Mouse (Mus musculus) 3T3-L1 (cell line): Measurements from ENCODE around the gene E2f4.

Source experiments
- DNase-seq: peaks from one replicate; pipeline ENCODE4 v3.0.0-alpha.2; 2015; ENCODE audit warnings: low read depth, low spot score

Gene E2f4

GRCm38 (mm10) chr8:105297511-105298192, at the start of gene E2f4:
TSS of gene E2f4 (plus strand) at chr8:105297663.
- peak; percentile 97 for DNase-seq

GRCm38 (mm10) chr8:105251954-105252353, 45.5 kb upstream of the E2f4 start:
- DNase-seq: no peak

- peak; percentile 14 for DNase-seq
These were observed 44.6 kb upstream of the E2f4 start for GRCm38 (mm10) chr8:105252680-105253537.

GRCm38 (mm10) chr8:105253766-105254151, 43.7 kb upstream of the E2f4 start:
- DNase-seq: no peak

GRCm38 (mm10) chr8:105254152-105254965, 43.1 kb upstream of the E2f4 start:
- DNase-seq: peak; percentile 93

GRCm38 (mm10) chr8:105254966-105255350, 42.5 kb upstream of the E2f4 start, which contains the start of gene B3gnt9:
TSS of gene B3gnt9 (minus strand) at chr8:105255153.
- peak; percentile 98 for DNase-seq

- DNase-seq: no peak
These were observed 39.9 kb upstream of the E2f4 start for GRCm38 (mm10) chr8:105257318-105258114.

GRCm38 (mm10) chr8:105258911-105259720, 38.3 kb upstream of the E2f4 start:
- DNase-seq: no peak

GRCm38 (mm10) chr8:105259721-105260320, 37.6 kb upstream of the E2f4 start:
- no peak for DNase-seq

GRCm38 (mm10) chr8:105260371-105261099, 36.9 kb upstream of the E2f4 start:
- no peak for DNase-seq

- peak; percentile 34 for DNase-seq
These were observed 36.0 kb upstream of the E2f4 start for GRCm38 (mm10) chr8:105261326-105261980.

- DNase-seq: peak; percentile 49
These were observed 34.1 kb upstream of the E2f4 start for GRCm38 (mm10) chr8:105263244-105263912.

- DNase-seq: peak; percentile 83
These were observed 33.2 kb upstream of the E2f4 start, which contains the start of the genes Tradd and Fbxl8 for GRCm38 (mm10) chr8:105264024-105264982. TSS of gene Tradd (minus strand) at chr8:105264609. TSS of gene Fbxl8 (plus strand) at chr8:105264648.

- DNase-seq: peak; percentile 82
These were observed 32.3 kb upstream of the E2f4 start for GRCm38 (mm10) chr8:105265128-105265527.

GRCm38 (mm10) chr8:105266775-105267174, 30.7 kb upstream of the E2f4 start:
- no peak for DNase-seq

GRCm38 (mm10) chr8:105268342-105269074, 29.0 kb upstream of the E2f4 start:
- DNase-seq: no peak
